ENCODE assay signal across 8 mouse cellular contexts in genomic region chr15:27465391-27466005, GRCm38 (mm10). TPM values are rescaled to one million over a fixed set of nuclear protein-coding genes. Genes with fewer than 3 reads are reported as not detected.
DNase-seq lines count a peak whose midpoint lies in the region; ATAC-seq and TF ChIP-seq lines count a peak whose summit lies in the region.

No protein-coding gene starts in this region.

- CTCF ChIA-PET in Patski (lab: Charles Lee): interaction anchor here (0.6 to 3.4 kb wide), 28 partner anchors 9 to 148 kb away, joined by 3 to 40 read pairs (median 3); no protein-coding TSS in a partner anchor

- WGBS in kidney, embryonic 15.5 days: 21% methylated on average over 8 of the region's 8 CpGs
- WGBS in limb, embryonic 13.5 days: 27% methylated on average over 8 of the region's 8 CpGs

- H3K9ac ChIP-seq in kidney, embryonic 15.5 days: no peak overlapping the region
- peak overlapping the region; percentile 82 for H3K9ac ChIP-seq in limb, embryonic 13.5 days

- POLR2A ChIA-PET in Patski (lab: Charles Lee): interaction anchor here (0.6 to 1.5 kb wide), 5 partner anchors 47 to 140 kb away, joined by 3 to 6 read pairs (median 4); no protein-coding TSS in a partner anchor

- no peak for DNase-seq in kidney, postnatal 14 days
- DNase-seq in Patski (ENCODE audit: low read depth, low spot score): no peak
- DNase-seq in fibroblast of lung, adult 2 months (ENCODE audit: low read depth): peak; percentile 26
- DNase-seq in retina, postnatal 1 day: peak; percentile 43
- no peak for DNase-seq in urinary bladder, adult 18-20 months (ENCODE audit: low spot score in 2 of 2)
- no peak for DNase-seq in layer of hippocampus, adult 9-10 months (ENCODE audit: low spot score)

- TF ChIP-seq CTCF in Patski (IDR thresholded peaks at IDR 0.05): peak; percentile 56

- peak overlapping the region; percentile 77 for H3K4me3 ChIP-seq in kidney, embryonic 15.5 days (replicated peaks)
- H3K4me3 ChIP-seq in limb, embryonic 13.5 days: peak overlapping the region; percentile 73

- H3K9me3 ChIP-seq in kidney, embryonic 15.5 days (replicated peaks): no peaks in the 10 kb centered on the region
- no peaks in the 10 kb centered on the region for H3K9me3 ChIP-seq in limb, embryonic 13.5 days

- H3K27ac ChIP-seq in kidney, embryonic 15.5 days: no peak overlapping the region
- H3K27ac ChIP-seq in limb, embryonic 13.5 days: no peak overlapping the region

- no peaks in the 10 kb centered on the region for H3K36me3 ChIP-seq in kidney, embryonic 15.5 days
- H3K36me3 ChIP-seq in limb, embryonic 13.5 days: no peaks in the 10 kb centered on the region

- peaks cover 5% of the 10 kb centered on the region; the same call in 1 of the 2 replicates for H3K27me3 ChIP-seq in kidney, embryonic 15.5 days
- H3K27me3 ChIP-seq in Patski: no peaks in the 10 kb centered on the region
- H3K27me3 ChIP-seq in limb, embryonic 13.5 days: peaks cover 19% of the 10 kb centered on the region

- in situ Hi-C loops in Patski (cut with MboI; ENCODE audit: low pct_unique_long_range_greater_than_20kb): no loop called here

- no peak for ATAC-seq in kidney, embryonic 15.5 days (replicated peaks; ENCODE audit: low FRiP score)
- no peak for ATAC-seq in Patski
- ATAC-seq in limb, embryonic 13.5 days (ENCODE audit: low FRiP score, low read depth): peak; percentile 16; the same call in 1 of the 2 replicates

- peaks cover 22% of the 10 kb centered on the region for H3K4me1 ChIP-seq in kidney, embryonic 15.5 days
- H3K4me1 ChIP-seq in limb, embryonic 13.5 days: peaks cover 19% of the 10 kb centered on the region

- peak overlapping the region; percentile 95 for H3K4me2 ChIP-seq in kidney, embryonic 15.5 days
- H3K4me2 ChIP-seq in limb, embryonic 13.5 days (replicated peaks): peak overlapping the region; percentile 90

RNA-seq across cellular contexts. Expression of gene Ank, which starts 1.0 kb away (rescaled TPM):
- 8.8 and 10.5 TPM in 2 replicates for polyA plus RNA-seq in kidney, embryonic 15.5 days (2015; fragmentation: Nextera tagmentation; extraction: Ambion mirVana)
- 85.8 TPM for polyA plus RNA-seq in Patski (2021)
- polyA plus RNA-seq in limb, embryonic 13.5 days (2015; fragmentation: Nextera tagmentation; extraction: Ambion mirVana): 7.0 and 7.7 TPM in 2 replicates

Comparison
In these comparisons a context has a peak if more than half of its experiments do, and no peak if none do; other contexts are left out.
1. DNase-seq: peak in fibroblast of lung, adult 2 months (single experiment) and retina, postnatal 1 day (single experiment); none in kidney, postnatal 14 days (single experiment), Patski (single experiment), urinary bladder, adult 18-20 months (0 of 2) and layer of hippocampus, adult 9-10 months (single experiment).